Mouse (Mus musculus) embryo, embryonic 10 days (tissue): ENCODE data around the gene Gm7544.
"Not testable (repeated sequence)": the region's sequence is repeated elsewhere in the genome, so short reads cannot be mapped to it uniquely, and the experiment has no call there.

ENCODE experiments used
- DNase-seq: peaks from one replicate; pipeline ENCODE4 v3.0.0-alpha.2; 2015; ENCODE audit warnings: low spot score

The Gm7544 gene

DNA sequence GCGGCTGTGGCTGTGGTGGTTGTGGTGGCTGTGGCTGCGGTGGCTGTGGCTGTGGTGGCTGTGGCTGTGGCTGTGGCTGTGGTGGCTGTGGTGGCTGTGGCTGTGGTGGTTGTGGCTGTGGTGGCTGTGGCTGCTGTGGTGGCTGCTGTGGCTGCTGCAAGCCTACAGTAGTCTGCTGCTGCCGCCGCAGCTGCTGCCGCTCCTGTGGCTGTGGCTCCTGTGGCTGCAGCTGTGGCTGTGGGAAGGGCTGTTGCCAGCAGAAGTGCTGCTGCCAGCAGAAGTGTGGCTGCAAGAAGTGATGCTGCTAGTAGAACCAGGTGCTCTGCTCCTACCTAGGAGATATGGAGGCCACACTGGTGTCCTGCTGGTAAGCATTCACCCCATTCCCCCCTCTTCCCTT, 42.4 kb downstream of the Gm7544 start:
- DNase-seq = not testable (repeated sequence)

- no peak for DNase-seq
Observed at GRCm38 (mm10) chr1:82913025-82913424, 42.8 kb downstream of the Gm7544 start, which contains the start of gene A030005L19Rik. TSS of gene A030005L19Rik (plus strand) at chr1:82913325.

DNA sequence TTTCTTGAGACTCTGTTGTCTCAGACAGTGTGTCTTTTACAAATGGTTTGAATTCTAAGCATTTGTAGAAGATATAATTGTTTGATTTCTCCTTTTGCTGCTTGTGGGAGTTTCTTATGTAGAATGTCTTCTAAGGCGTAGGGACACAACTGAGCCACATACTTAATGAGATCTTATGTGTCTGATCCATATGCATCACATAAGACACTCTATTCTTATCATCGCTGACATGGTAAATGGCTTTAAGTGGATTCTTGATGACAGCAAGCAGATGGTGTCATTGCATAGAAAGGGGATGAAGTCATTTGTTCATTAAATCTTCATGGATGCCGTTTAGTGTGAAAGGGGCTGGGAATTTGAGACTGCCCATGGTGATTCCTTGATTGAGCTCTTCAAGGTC, 49.9 kb downstream of the Gm7544 start:
- DNase-seq = no peak
